Mouse (Mus musculus): ENCODE data around the gene Zfp335. TPM values are rescaled to one million over a fixed set of nuclear protein-coding genes. Genes with fewer than 3 reads are reported as not detected.

Zfp335 gene
- total RNA-seq, 2 experiments from 2014 or later, result 8.5 to 10.0 TPM

Other genes starting within 250 kb of the Zfp335 start
- not detected for gene Wfdc11, start 237.7 kb downstream of the Zfp335 start, total RNA-seq (2021)
- gene Wfdc13, start 226.7 kb downstream of the Zfp335 start, total RNA-seq (2021), result not detected
- not detected for gene Spint4, start 213.3 kb downstream of the Zfp335 start, total RNA-seq (2021)
- not detected for gene Spint5, start 196.5 kb downstream of the Zfp335 start, total RNA-seq (2021)
- not detected for gene Wfdc3, start 165.8 kb downstream of the Zfp335 start, total RNA-seq (2021)
- 10 to 100 TPM; 22.8 to 29.3 TPM for gene Dnttip1, start 165.8 kb downstream of the Zfp335 start, total RNA-seq (2021)
- gene Ube2c, start 141.9 kb downstream of the Zfp335 start, total RNA-seq (2021), result 1 to 10 TPM; 2.5 to 3.1 TPM
- not detected for gene Tnnc2, start 131.8 kb downstream of the Zfp335 start, total RNA-seq (2021)
- gene Snx21, start 125.9 kb downstream of the Zfp335 start, total RNA-seq (2021), result 10 to 100 TPM; 23.4 to 29.0 TPM
- gene Acot8, start 106.9 kb downstream of the Zfp335 start, total RNA-seq (2021), result 10 to 100 TPM; 10.4 to 13.0 TPM
- 1 to 10 TPM; 2.5 to 2.7 TPM for gene Zswim3, start 106.7 kb downstream of the Zfp335 start, total RNA-seq (2021)
- 1 to 10 TPM; 4.2 to 4.5 TPM for gene Zswim1, start 89.1 kb downstream of the Zfp335 start, total RNA-seq (2021)
- gene Spata25, start 83.2 kb downstream of the Zfp335 start, total RNA-seq (2021), result under 1 TPM; 0.46 to 0.78 TPM
- gene Ctsa, start 78.9 kb downstream of the Zfp335 start, total RNA-seq (2021), result 100 to 1,000 TPM; 103 to 106 TPM
- 10 to 100 TPM; 46.2 to 51.4 TPM for gene Neurl2, start 78.3 kb downstream of the Zfp335 start, total RNA-seq (2021)
- gene Pltp, start 54.0 kb downstream of the Zfp335 start, total RNA-seq (2021), result 10 to 100 TPM; 40.3 to 46.3 TPM
- gene Pcif1, start 32.5 kb downstream of the Zfp335 start, total RNA-seq (2021), result 10 to 100 TPM; 34.1 to 34.5 TPM
- under 1 TPM; 0.87 to 0.97 TPM for gene Mmp9, start 29.0 kb upstream of the Zfp335 start, total RNA-seq (2021)
- gene Slc12a5, start 49.0 kb upstream of the Zfp335 start, total RNA-seq (2021), result under 1 TPM; 0.33 to 0.87 TPM
- gene Ncoa5, start 123.1 kb upstream of the Zfp335 start, total RNA-seq (2021), result 10 to 100 TPM; 17.7 to 18.3 TPM
- 1 to 10 TPM; 1.7 to 3.2 TPM for gene Cd40, start 143.9 kb upstream of the Zfp335 start, total RNA-seq (2021)
- gene 1700025C18Rik, start 179.0 kb upstream of the Zfp335 start, total RNA-seq (2021), result not detected